20 mouse cellular contexts compared by ENCODE assay signal in genomic region chr2:114531010-114531756, GRCm38 (mm10).
DNase-seq lines count a peak whose midpoint lies in the region; ATAC-seq and TF ChIP-seq lines count a peak whose summit lies in the region.
"Had no signal": no experiment of that assay in that cellular context is flagged by ENCODE, and none has a peak within 500 bp of the region (broad histone marks: within the 10 kb centered on the region; RNA-seq: fewer than 3 reads in every experiment).

No protein-coding gene starts in this region.

- no peaks in the 10 kb centered on the region for H3K27me3 ChIP-seq in lung, embryonic 15.5 days
- no peaks in the 10 kb centered on the region for H3K27me3 ChIP-seq in lung, postnatal 0 days (replicated peaks; ENCODE audit: insufficient read depth, low read length)
- no peaks in the 10 kb centered on the region for H3K27me3 ChIP-seq in Patski
- H3K27me3 ChIP-seq in neural tube, embryonic 15.5 days (replicated peaks), result no peaks in the 10 kb centered on the region
- H3K27me3 ChIP-seq: embryonic facial prominence, embryonic 12.5 days; forebrain, embryonic 13.5 days; forebrain, embryonic 15.5 days had no signal

- CTCF ChIA-PET in Patski (lab: Charles Lee), result interaction anchor here (0.7 kb wide), 1 partner anchor 10 kb away, joined by 3 read pairs; no protein-coding TSS in a partner anchor

- no peak for DNase-seq in lung, adult 2 months
- peak; percentile 40 for DNase-seq in lung, postnatal 10 days
- no peak for DNase-seq in lung, postnatal 0 days (ENCODE audit: low spot score)
- no peak for DNase-seq in Patski (ENCODE audit: low read depth, low spot score)
- peak; percentile 27 for DNase-seq in lung, postnatal 36 days
- DNase-seq: adrenal gland, adult 8-10 months; adrenal gland, postnatal 14 days; adrenal gland, postnatal 36 days; cerebellum, adult 11-12 months; cerebellum, adult 2 months; cerebellum, adult 9-10 months; cerebellum, postnatal 10 days; cerebellum, postnatal 25 days had no signal

- in situ Hi-C loops in Patski (cut with MboI; ENCODE audit: low pct_unique_long_range_greater_than_20kb), result no loop called here

- 44% methylated on average over 5 of the region's 5 CpGs for WGBS in lung, embryonic 15.5 days
- 48% methylated on average over 5 of the region's 5 CpGs for WGBS in lung, adult 2 months
- WGBS in lung, postnatal 0 days, result 39% methylated on average over 5 of the region's 5 CpGs
- 84% methylated on average over 5 of the region's 5 CpGs for WGBS in neural tube, embryonic 15.5 days

- no peak overlapping the region for H3K9ac ChIP-seq in lung, embryonic 15.5 days
- H3K9ac ChIP-seq in lung, postnatal 0 days (replicated peaks; ENCODE audit: low read depth), result no peak overlapping the region
- H3K9ac ChIP-seq in neural tube, embryonic 15.5 days (replicated peaks), result no peak overlapping the region
- H3K9ac ChIP-seq: embryonic facial prominence, embryonic 12.5 days; forebrain, embryonic 13.5 days; forebrain, embryonic 15.5 days had no signal

- no peak for TF ChIP-seq POLR2A in lung, adult 2 months (IDR thresholded peaks at IDR 0.05; ENCODE audit: borderline replicate concordance, extremely low read depth, low read depth, low read length)

- TF ChIP-seq CTCF in lung, adult 2 months (IDR thresholded peaks at IDR 0.05; ENCODE audit: insufficient read depth, low read length), result no peak
- no peak for TF ChIP-seq CTCF in lung, postnatal 0 days (IDR thresholded peaks at IDR 0.05)
- no peak for TF ChIP-seq CTCF in Patski (IDR thresholded peaks at IDR 0.05)

- no peak overlapping the region for H3K27ac ChIP-seq in lung, embryonic 15.5 days
- no peak overlapping the region for H3K27ac ChIP-seq in lung, postnatal 0 days (ENCODE audit: low read length)
- no peak overlapping the region for H3K27ac ChIP-seq in neural tube, embryonic 15.5 days (replicated peaks)
- H3K27ac ChIP-seq: embryonic facial prominence, embryonic 10.5 days; embryonic facial prominence, embryonic 12.5 days; forebrain, embryonic 13.5 days; forebrain, embryonic 15.5 days had no signal

- no peak overlapping the region for H3K4me3 ChIP-seq in lung, embryonic 15.5 days
- H3K4me3 ChIP-seq in lung, adult 2 months (replicated peaks; ENCODE audit: extremely low read depth, low read depth, low read length), result no peak overlapping the region
- no peak overlapping the region for H3K4me3 ChIP-seq in lung, postnatal 0 days (ENCODE audit: low read depth, low read length)
- H3K4me3 ChIP-seq in neural tube, embryonic 15.5 days (replicated peaks), result no peak overlapping the region
- H3K4me3 ChIP-seq: embryonic facial prominence, embryonic 10.5 days; embryonic facial prominence, embryonic 12.5 days; forebrain, embryonic 13.5 days; forebrain, embryonic 15.5 days had no signal

- H3K36me3 ChIP-seq in lung, embryonic 15.5 days, result no peaks in the 10 kb centered on the region
- no peaks in the 10 kb centered on the region for H3K36me3 ChIP-seq in lung, postnatal 0 days (ENCODE audit: insufficient read depth, low read length)
- no peaks in the 10 kb centered on the region for H3K36me3 ChIP-seq in neural tube, embryonic 15.5 days
- H3K36me3 ChIP-seq: embryonic facial prominence, embryonic 12.5 days; forebrain, embryonic 15.5 days had no signal

- no peaks in the 10 kb centered on the region for H3K9me3 ChIP-seq in lung, embryonic 15.5 days
- H3K9me3 ChIP-seq in lung, postnatal 0 days (ENCODE audit: low read length), result no peaks in the 10 kb centered on the region
- no peaks in the 10 kb centered on the region for H3K9me3 ChIP-seq in neural tube, embryonic 15.5 days (replicated peaks)
- H3K9me3 ChIP-seq: embryonic facial prominence, embryonic 10.5 days; embryonic facial prominence, embryonic 12.5 days; forebrain, embryonic 13.5 days; forebrain, embryonic 15.5 days had no signal

- TF ChIP-seq EP300 in lung, postnatal 0 days (IDR thresholded peaks at IDR 0.05), result no peak

- POLR2A ChIA-PET in Patski (lab: Charles Lee), result no interaction called here

- no peak overlapping the region for H3K4me2 ChIP-seq in lung, embryonic 15.5 days
- H3K4me2 ChIP-seq in lung, postnatal 0 days (replicated peaks; ENCODE audit: low read depth, low read length), result no peak overlapping the region
- H3K4me2 ChIP-seq in neural tube, embryonic 15.5 days, result no peak overlapping the region
- H3K4me2 ChIP-seq: embryonic facial prominence, embryonic 12.5 days; forebrain, embryonic 13.5 days; forebrain, embryonic 15.5 days had no signal

- peak; percentile 75; the same call in 1 of the 2 replicates for ATAC-seq in lung, embryonic 15.5 days (ENCODE audit: borderline replicate concordance, extremely low read depth, low FRiP score, low TSS enrichment)
- ATAC-seq in lung, postnatal 0 days, result no peak
- peak; percentile 12 for ATAC-seq in Patski
- ATAC-seq in neural tube, embryonic 15.5 days (ENCODE audit: low FRiP score), result no peak
- ATAC-seq: activated CD4-positive, CD25-positive, alpha-beta regulatory T cell, adult 4 months; forebrain, embryonic 13.5 days; forebrain, embryonic 15.5 days had no signal

- no peaks in the 10 kb centered on the region for H3K4me1 ChIP-seq in lung, embryonic 15.5 days
- no peaks in the 10 kb centered on the region for H3K4me1 ChIP-seq in lung, adult 2 months (ENCODE audit: control insufficient read depth, insufficient read depth, low read length)
- H3K4me1 ChIP-seq in lung, postnatal 0 days (ENCODE audit: insufficient read depth, low read depth, low read length), result no peaks in the 10 kb centered on the region
- no peaks in the 10 kb centered on the region for H3K4me1 ChIP-seq in neural tube, embryonic 15.5 days
- H3K4me1 ChIP-seq: embryonic facial prominence, embryonic 10.5 days; embryonic facial prominence, embryonic 12.5 days; forebrain, embryonic 13.5 days; forebrain, embryonic 15.5 days had no signal

Comparison
In these comparisons a context has a peak if more than half of its experiments do, and no peak if none do; other contexts are left out.
1. ATAC-seq: peak in lung, embryonic 15.5 days (single experiment) and Patski (single experiment); none in lung, postnatal 0 days (single experiment) and neural tube, embryonic 15.5 days (single experiment).
2. DNase-seq: peak in lung, postnatal 10 days (single experiment) and lung, postnatal 36 days (single experiment); none in lung, adult 2 months (single experiment), lung, postnatal 0 days (single experiment) and Patski (single experiment).